Mouse (Mus musculus): ENCODE results near the gene Tbc1d10a. TPM values are rescaled to one million over a fixed set of nuclear protein-coding genes. Genes with fewer than 3 reads are reported as not detected.

The Tbc1d10a gene
- total and polyA plus RNA-seq, 2 experiments = 22.9 to 23.4 TPM

DNA sequence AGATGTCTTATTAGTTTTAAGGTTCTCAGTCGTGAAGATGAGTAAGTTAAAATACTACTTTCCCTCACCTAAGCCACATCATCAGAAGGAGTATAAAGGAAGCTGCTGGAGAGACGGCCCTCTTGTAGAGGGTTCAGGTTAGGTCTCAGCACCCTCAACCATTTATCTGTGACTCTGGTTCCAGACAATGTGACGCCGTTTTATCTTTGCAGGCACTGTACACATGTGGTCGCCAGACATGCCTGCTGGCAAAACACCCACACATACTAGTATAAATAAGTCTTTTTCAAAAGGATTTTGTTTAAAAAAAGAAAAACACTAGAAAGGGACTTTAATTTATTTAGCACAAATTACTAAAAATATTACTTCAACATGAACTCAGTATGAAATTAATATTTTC is 30.9 kb upstream of the Tbc1d10a start:
- Histone ChIP-seq H3K79me2 (ENCODE audit: control insufficient read depth, insufficient read depth, low read length) (no peaks in the 10 kb centered on the region; the same call in 1 of the 2 replicates), H3K27me3 (ENCODE audit: control insufficient read depth, insufficient read depth, low read length) (no peaks in the 10 kb centered on the region), H3K9ac (ENCODE audit: low read depth, low read length) (no peak overlapping the region), H3K4me3 (ENCODE audit: insufficient read depth, low read depth, low read length) (no peak overlapping the region), H3K36me3 (ENCODE audit: control insufficient read depth, insufficient read depth, low read length) (no peaks in the 10 kb centered on the region), H3K27ac (replicated peaks; ENCODE audit: insufficient read depth, low read depth, low read length) (no peak overlapping the region), H3K4me1 (ENCODE audit: control insufficient read depth, insufficient read depth, low read length) (peaks cover 15% of the 10 kb centered on the region)
- TF ChIP-seq POLR2A (IDR thresholded peaks at IDR 0.05; ENCODE audit: extremely low read depth, insufficient read depth, low read length) (no peak), CTCF (IDR thresholded peaks at IDR 0.05; ENCODE audit: low read depth, low read length) (no peak)
- WGBS = 81% methylated on average over 5 of the region's 5 CpGs
- DNase-seq (ENCODE audit: extremely low read depth, low read depth, low spot score) = no peak

DNA sequence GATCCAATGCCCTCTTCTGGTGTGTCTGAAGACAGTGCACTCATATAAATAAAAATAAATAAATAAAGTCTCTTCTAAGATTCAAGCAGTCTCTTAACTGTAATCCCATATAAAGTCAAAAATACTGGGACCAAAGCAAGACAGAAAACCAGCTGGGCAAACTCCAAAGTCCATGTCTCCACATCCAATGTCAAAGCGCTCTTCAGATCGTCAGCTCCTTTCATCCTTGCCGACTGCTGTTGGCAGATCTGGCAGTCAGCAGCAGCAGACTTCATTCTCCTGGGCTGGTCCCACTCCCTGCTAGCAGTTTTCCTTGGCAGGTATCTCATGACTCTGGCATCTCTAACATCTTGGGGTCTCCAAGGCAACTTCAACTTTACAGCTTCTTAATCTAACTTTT is 27.9 kb upstream of the Tbc1d10a start:
- no peak overlapping the region for H3K9ac ChIP-seq (ENCODE audit: low read depth, low read length)
- WGBS = 22% methylated on average over 3 of the region's 3 CpGs
- TF ChIP-seq CTCF (IDR thresholded peaks at IDR 0.05; ENCODE audit: low read depth, low read length) (no peak), POLR2A (IDR thresholded peaks at IDR 0.05; ENCODE audit: extremely low read depth, insufficient read depth, low read length) (no peak)
- peaks cover 11% of the 10 kb centered on the region for H3K79me2 ChIP-seq (ENCODE audit: control insufficient read depth, insufficient read depth, low read length)
- H3K27ac ChIP-seq (replicated peaks; ENCODE audit: insufficient read depth, low read depth, low read length) = no peak overlapping the region
- no peak overlapping the region for H3K4me3 ChIP-seq (ENCODE audit: insufficient read depth, low read depth, low read length)
- peaks cover 23% of the 10 kb centered on the region for H3K4me1 ChIP-seq (ENCODE audit: control insufficient read depth, insufficient read depth, low read length)
- peak; percentile 87 for DNase-seq (ENCODE audit: extremely low read depth, low read depth, low spot score)
- H3K27me3 ChIP-seq (ENCODE audit: control insufficient read depth, insufficient read depth, low read length) = no peaks in the 10 kb centered on the region
- peaks cover 16% of the 10 kb centered on the region for H3K36me3 ChIP-seq (ENCODE audit: control insufficient read depth, insufficient read depth, low read length)

DNA sequence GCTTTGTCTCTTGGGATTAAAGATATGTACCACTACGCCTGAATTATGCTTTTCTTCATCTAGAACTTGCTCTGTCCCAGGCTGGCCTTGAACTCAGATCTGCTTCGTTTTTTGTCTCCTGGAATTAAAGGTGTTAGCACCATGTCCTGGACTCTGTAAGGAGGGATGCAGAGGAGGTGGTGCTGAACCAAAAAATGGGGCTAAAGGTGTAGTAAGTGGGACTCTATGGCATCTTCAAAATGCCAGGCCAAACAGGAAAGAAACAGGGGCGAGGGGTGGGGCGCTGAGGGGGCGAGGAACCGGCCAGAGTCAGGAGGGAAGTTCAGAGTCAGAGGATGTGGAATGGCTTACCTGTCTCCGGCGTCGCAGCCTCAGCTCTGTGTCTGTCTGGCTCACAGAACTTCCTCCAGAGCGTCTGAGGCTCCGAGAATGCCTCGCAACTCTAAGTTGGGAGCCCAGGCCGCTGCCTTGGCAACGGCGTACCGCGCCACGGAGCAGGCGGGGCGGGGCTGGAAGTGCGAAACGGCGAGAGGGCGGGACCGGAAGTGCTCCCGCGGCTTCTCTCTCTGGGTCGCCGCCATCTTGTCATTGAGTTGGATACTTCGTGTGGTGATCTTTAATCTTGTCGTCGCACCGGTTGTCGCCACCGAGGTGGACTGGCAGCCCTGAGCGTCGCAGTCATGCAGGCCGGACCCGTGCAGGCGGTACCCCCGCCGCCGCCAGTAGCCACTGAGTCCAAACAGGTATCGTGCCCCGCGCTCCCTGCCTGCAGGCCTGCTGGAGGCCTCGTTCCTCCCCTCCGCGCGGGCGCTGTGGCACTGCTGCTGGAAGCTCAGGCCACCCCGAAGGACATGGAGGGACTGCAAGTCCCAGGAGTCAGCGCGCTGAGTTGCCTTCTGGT is 26.5 kb upstream of the Tbc1d10a start, which contains the start of the genes Ccdc157 and Sf3a1:
TSS of gene Ccdc157 (minus strand) at position 486 of the 901 bp plus-strand sequence.
TSS of gene Sf3a1 (plus strand) at position 543 of the 901 bp plus-strand sequence.
- Histone ChIP-seq H3K79me2 (ENCODE audit: control insufficient read depth, insufficient read depth, low read length) (peaks cover 11% of the 10 kb centered on the region), H3K9ac (ENCODE audit: low read depth, low read length) (peak within 1 kb of the TSS; percentile 87), H3K4me3 (ENCODE audit: insufficient read depth, low read depth, low read length) (peak within 1 kb of the TSS; percentile 90), H3K36me3 (ENCODE audit: control insufficient read depth, insufficient read depth, low read length) (peaks cover 21% of the 10 kb centered on the region), H3K27ac (replicated peaks; ENCODE audit: insufficient read depth, low read depth, low read length) (peak within 1 kb of the TSS; percentile 75), H3K4me1 (ENCODE audit: control insufficient read depth, insufficient read depth, low read length) (peaks cover 23% of the 10 kb centered on the region), H3K27me3 (ENCODE audit: control insufficient read depth, insufficient read depth, low read length) (no peaks in the 10 kb centered on the region)
- 3% methylated on average over 54 of the region's 54 CpGs for WGBS
- DNase-seq (ENCODE audit: extremely low read depth, low read depth, low spot score) = peak; percentile 76
- TF ChIP-seq CTCF (IDR thresholded peaks at IDR 0.05; ENCODE audit: low read depth, low read length) (no peak), POLR2A (IDR thresholded peaks at IDR 0.05; ENCODE audit: extremely low read depth, insufficient read depth, low read length) (0 out of 2 replicates have a peak, but pooled peaks have one; percentile 19)

DNA sequence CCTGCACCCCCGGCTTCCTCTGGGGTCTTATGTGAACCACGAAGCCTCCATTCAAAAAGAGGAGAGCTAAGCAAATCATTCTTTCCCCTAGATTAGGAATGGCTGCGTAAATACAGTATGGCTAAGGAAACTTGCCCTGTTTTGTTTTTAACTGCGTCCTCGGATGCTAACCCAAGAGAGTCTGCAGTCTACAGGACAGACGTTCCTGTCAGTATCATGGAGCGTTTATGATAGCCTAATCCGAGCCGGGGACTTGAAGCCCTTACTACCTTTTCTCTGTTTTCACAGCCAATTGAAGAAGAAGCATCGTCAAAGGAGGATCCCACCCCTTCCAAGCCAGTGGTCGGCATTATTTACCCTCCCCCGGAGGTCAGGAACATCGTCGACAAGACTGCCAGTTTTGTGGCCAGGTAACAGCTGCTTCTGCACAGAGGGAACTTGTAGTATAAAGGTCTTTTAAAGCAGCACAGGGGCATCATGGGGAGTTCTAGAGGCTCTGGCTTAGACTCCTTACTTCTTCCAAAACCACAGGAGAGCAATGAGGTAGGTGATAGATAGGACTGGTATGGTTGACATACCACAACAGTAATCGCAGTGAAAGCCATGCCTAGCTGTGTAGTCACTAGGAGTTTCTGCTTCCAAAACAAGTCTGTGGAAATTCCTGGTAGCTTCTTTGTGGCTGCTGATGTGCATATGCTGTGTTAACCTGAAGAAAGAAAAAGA is 25.7 kb upstream of the Tbc1d10a start:
- Histone ChIP-seq H3K4me3 (ENCODE audit: insufficient read depth, low read depth, low read length) (peak overlapping the region; percentile 90), H3K9ac (ENCODE audit: low read depth, low read length) (peak overlapping the region; percentile 87), H3K79me2 (ENCODE audit: control insufficient read depth, insufficient read depth, low read length) (peaks cover 11% of the 10 kb centered on the region), H3K36me3 (ENCODE audit: control insufficient read depth, insufficient read depth, low read length) (peaks cover 30% of the 10 kb centered on the region), H3K27ac (replicated peaks; ENCODE audit: insufficient read depth, low read depth, low read length) (peak overlapping the region; percentile 75), H3K27me3 (ENCODE audit: control insufficient read depth, insufficient read depth, low read length) (no peaks in the 10 kb centered on the region), H3K4me1 (ENCODE audit: control insufficient read depth, insufficient read depth, low read length) (peaks cover 23% of the 10 kb centered on the region)
- TF ChIP-seq POLR2A (IDR thresholded peaks at IDR 0.05; ENCODE audit: extremely low read depth, insufficient read depth, low read length) (no peak), CTCF (IDR thresholded peaks at IDR 0.05; ENCODE audit: low read depth, low read length) (no peak)
- 6% methylated on average over 15 of the region's 15 CpGs for WGBS
- no peak for DNase-seq (ENCODE audit: extremely low read depth, low read depth, low spot score)

DNA sequence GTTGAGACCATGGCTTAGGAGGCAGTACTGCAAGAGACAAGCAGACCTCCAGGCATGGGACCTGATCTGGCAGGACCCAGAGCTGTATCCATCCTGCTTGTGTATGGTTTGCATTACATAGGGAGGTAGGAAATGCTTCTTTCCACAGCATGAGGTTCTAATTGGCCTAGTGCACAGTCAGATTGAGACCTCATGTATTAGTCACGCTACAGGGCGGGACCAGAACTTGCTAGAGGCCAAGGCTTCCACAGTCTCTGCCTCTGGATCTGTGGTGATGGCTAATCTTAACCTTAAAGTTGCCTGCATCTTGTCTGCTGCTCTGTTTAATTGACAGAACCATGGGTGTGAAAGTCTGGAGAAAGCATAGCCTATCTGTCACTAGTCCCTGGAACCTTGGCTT is 21.9 kb upstream of the Tbc1d10a start:
- DNase-seq (ENCODE audit: extremely low read depth, low read depth, low spot score) = no peak
- peaks cover 9% of the 10 kb centered on the region for H3K4me1 ChIP-seq (ENCODE audit: control insufficient read depth, insufficient read depth, low read length)
- peaks cover 11% of the 10 kb centered on the region for H3K79me2 ChIP-seq (ENCODE audit: control insufficient read depth, insufficient read depth, low read length)
- H3K27me3 ChIP-seq (ENCODE audit: control insufficient read depth, insufficient read depth, low read length) = no peaks in the 10 kb centered on the region
- no peak overlapping the region for H3K9ac ChIP-seq (ENCODE audit: low read depth, low read length)
- H3K27ac ChIP-seq (replicated peaks; ENCODE audit: insufficient read depth, low read depth, low read length) = no peak overlapping the region
- 97% methylated on average over 2 of the region's 2 CpGs for WGBS
- no peak overlapping the region for H3K4me3 ChIP-seq (ENCODE audit: insufficient read depth, low read depth, low read length)
- peaks cover 58% of the 10 kb centered on the region for H3K36me3 ChIP-seq (ENCODE audit: control insufficient read depth, insufficient read depth, low read length)
- TF ChIP-seq CTCF (IDR thresholded peaks at IDR 0.05; ENCODE audit: low read depth, low read length) (no peak), POLR2A (IDR thresholded peaks at IDR 0.05; ENCODE audit: extremely low read depth, insufficient read depth, low read length) (no peak)

Data from liver, adult 2 months (tissue).